Mouse (Mus musculus): Measurements from ENCODE around the gene Cds2. TPM values are rescaled to one million over a fixed set of nuclear protein-coding genes. Genes with fewer than 3 reads are reported as not detected.

Gene Cds2
- polyA plus RNA-seq, 1 experiment from 2014 or later = 9.6 TPM

DNA sequence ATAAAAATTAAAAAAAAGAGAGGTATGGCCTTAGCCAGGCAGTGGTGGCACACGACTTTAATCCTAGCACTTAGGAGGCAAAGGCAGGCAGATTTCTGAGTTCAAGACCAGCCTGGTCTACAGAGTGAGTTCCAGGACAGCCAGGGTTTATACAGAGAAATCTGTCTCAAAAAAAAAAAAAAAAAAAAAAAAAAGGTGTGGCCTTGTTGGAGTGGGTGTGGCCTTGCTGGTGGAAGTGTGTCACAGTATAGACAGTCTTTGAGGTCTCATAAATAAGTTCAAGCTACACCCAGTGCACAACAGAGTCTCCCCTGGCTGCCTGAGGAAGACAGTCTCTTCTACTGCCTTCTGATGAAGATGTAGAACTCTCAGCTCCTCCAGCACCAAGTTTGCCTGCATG, 54.2 kb downstream of the Cds2 start:
- Histone ChIP-seq H3K27me3 (no peaks in the 10 kb centered on the region), H3K36me3 (replicated peaks) (no peaks in the 10 kb centered on the region), H3K4me2 (no peak overlapping the region), H3K9ac (no peak overlapping the region), H3K27ac (replicated peaks) (no peak overlapping the region), H3K4me1 (replicated peaks) (no peaks in the 10 kb centered on the region), H3K4me3 (replicated peaks) (no peak overlapping the region), H3K9me3 (replicated peaks) (no peaks in the 10 kb centered on the region)
- ATAC-seq (ENCODE audit: insufficient read depth) = no peak
- 43% methylated on average over 1 of the region's 1 CpGs for WGBS (ENCODE audit: insufficient replicate concordance)

GRCm38 (mm10) chr2:132320516-132320915, 57.6 kb downstream of the Cds2 start:
- no peaks in the 10 kb centered on the region for H3K9me3 ChIP-seq (replicated peaks)
- ATAC-seq (ENCODE audit: insufficient read depth) = no peak
- H3K9ac ChIP-seq = no peak overlapping the region
- 62% methylated on average over 5 of the region's 5 CpGs for WGBS (ENCODE audit: insufficient replicate concordance)
- H3K27me3 ChIP-seq = no peaks in the 10 kb centered on the region
- H3K27ac ChIP-seq (replicated peaks) = no peak overlapping the region
- H3K4me1 ChIP-seq (replicated peaks) = no peaks in the 10 kb centered on the region
- no peaks in the 10 kb centered on the region for H3K36me3 ChIP-seq (replicated peaks)
- H3K4me3 ChIP-seq (replicated peaks) = no peak overlapping the region
- no peak overlapping the region for H3K4me2 ChIP-seq

GRCm38 (mm10) chr2:132323541-132323940, 60.6 kb downstream of the Cds2 start:
- Histone ChIP-seq H3K9me3 (replicated peaks) (no peaks in the 10 kb centered on the region), H3K36me3 (replicated peaks) (no peaks in the 10 kb centered on the region), H3K9ac (no peak overlapping the region), H3K27me3 (no peaks in the 10 kb centered on the region), H3K27ac (replicated peaks) (no peak overlapping the region), H3K4me3 (replicated peaks) (no peak overlapping the region), H3K4me2 (no peak overlapping the region), H3K4me1 (replicated peaks) (no peaks in the 10 kb centered on the region)
- 47% methylated on average over 4 of the region's 4 CpGs for WGBS (ENCODE audit: insufficient replicate concordance)
- no peak for ATAC-seq (ENCODE audit: insufficient read depth)

GRCm38 (mm10) chr2:132337202-132337601, 74.3 kb downstream of the Cds2 start:
- ATAC-seq (ENCODE audit: insufficient read depth) = no peak

GRCm38 (mm10) chr2:132340350-132340749, 77.4 kb downstream of the Cds2 start:
- H3K4me1 ChIP-seq (replicated peaks) = no peaks in the 10 kb centered on the region
- ATAC-seq (ENCODE audit: insufficient read depth) = no peak
- 31% methylated on average over 2 of the region's 2 CpGs for WGBS (ENCODE audit: insufficient replicate concordance)
- H3K9me3 ChIP-seq (replicated peaks) = no peaks in the 10 kb centered on the region
- H3K9ac ChIP-seq = no peak overlapping the region
- H3K36me3 ChIP-seq (replicated peaks) = no peaks in the 10 kb centered on the region
- H3K27me3 ChIP-seq = no peaks in the 10 kb centered on the region
- no peak overlapping the region for H3K4me3 ChIP-seq (replicated peaks)
- H3K4me2 ChIP-seq = no peak overlapping the region
- H3K27ac ChIP-seq (replicated peaks) = no peak overlapping the region

More at GRCm38 (mm10) chr2:132337202-132337601, 74.3 kb downstream of the Cds2 start:
- no peak overlapping the region for H3K4me2 ChIP-seq
- no peaks in the 10 kb centered on the region for H3K9me3 ChIP-seq (replicated peaks)
- no peaks in the 10 kb centered on the region for H3K36me3 ChIP-seq (replicated peaks)
- H3K4me1 ChIP-seq (replicated peaks) = no peaks in the 10 kb centered on the region
- H3K4me3 ChIP-seq (replicated peaks) = no peak overlapping the region
- no peaks in the 10 kb centered on the region for H3K27me3 ChIP-seq
- H3K9ac ChIP-seq = no peak overlapping the region
- 30% methylated on average over 2 of the region's 2 CpGs for WGBS (ENCODE audit: insufficient replicate concordance)
- no peak overlapping the region for H3K27ac ChIP-seq (replicated peaks)

DNA sequence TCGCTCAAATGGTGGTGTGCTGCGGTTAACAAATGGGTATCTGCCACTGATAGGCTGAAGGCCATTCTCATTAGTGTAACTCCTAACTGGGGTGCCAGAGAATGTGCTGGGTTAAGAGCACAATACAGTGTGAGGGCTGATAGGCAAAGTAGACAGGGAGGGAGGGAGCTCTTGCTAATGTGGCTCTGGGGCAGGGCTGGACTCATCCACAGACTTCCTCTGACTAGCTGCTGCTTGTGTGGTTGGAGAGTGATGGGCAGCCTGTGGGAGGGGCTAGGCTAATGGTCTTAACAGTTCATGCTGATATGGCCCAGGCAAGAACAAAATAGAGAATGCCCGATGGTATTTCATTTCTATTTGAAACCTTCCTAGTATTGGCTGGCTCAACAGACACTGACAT, 78.3 kb downstream of the Cds2 start:
- Histone ChIP-seq H3K9ac (no peak overlapping the region), H3K27ac (replicated peaks) (no peak overlapping the region), H3K4me3 (replicated peaks) (no peak overlapping the region), H3K4me1 (replicated peaks) (no peaks in the 10 kb centered on the region), H3K9me3 (replicated peaks) (no peaks in the 10 kb centered on the region), H3K27me3 (no peaks in the 10 kb centered on the region), H3K4me2 (no peak overlapping the region), H3K36me3 (replicated peaks) (no peaks in the 10 kb centered on the region)
- WGBS (ENCODE audit: insufficient replicate concordance) = 64% methylated on average over 3 of the region's 3 CpGs
- ATAC-seq (ENCODE audit: insufficient read depth) = no peak

- no peak overlapping the region for H3K27ac ChIP-seq (replicated peaks)
- no peaks in the 10 kb centered on the region for H3K4me1 ChIP-seq (replicated peaks)
- ATAC-seq (ENCODE audit: insufficient read depth) = no peak
- H3K4me3 ChIP-seq (replicated peaks) = no peak overlapping the region
- H3K36me3 ChIP-seq (replicated peaks) = no peaks in the 10 kb centered on the region
- no peaks in the 10 kb centered on the region for H3K9me3 ChIP-seq (replicated peaks)
- WGBS (ENCODE audit: insufficient replicate concordance) = 71% methylated on average over 11 of the region's 11 CpGs
- no peak overlapping the region for H3K9ac ChIP-seq
- no peak overlapping the region for H3K4me2 ChIP-seq
- no peaks in the 10 kb centered on the region for H3K27me3 ChIP-seq
Measured at GRCm38 (mm10) chr2:132343846-132344245, 80.9 kb downstream of the Cds2 start.

Other genes starting within 250 kb of the Cds2 start
- gene Rassf2, start 232.9 kb upstream of the Cds2 start, polyA plus RNA-seq (2015; fragmentation: Nextera tagmentation; extraction: Ambion mirVana) = 2.8 and 2.9 TPM in 2 replicates
- gene Slc23a2, start 118.0 kb upstream of the Cds2 start, polyA plus RNA-seq (2015; fragmentation: Nextera tagmentation; extraction: Ambion mirVana) = 3.0 and 3.7 TPM in 2 replicates
- gene Tmem230, start 15.3 kb upstream of the Cds2 start, polyA plus RNA-seq (2015; fragmentation: Nextera tagmentation; extraction: Ambion mirVana) = 14.7 and 15.5 TPM in 2 replicates
- 249 and 274 TPM in 2 replicates for gene Pcna, start 9.8 kb upstream of the Cds2 start, polyA plus RNA-seq (2015; fragmentation: Nextera tagmentation; extraction: Ambion mirVana)
- gene Prokr2, start 122.3 kb downstream of the Cds2 start, polyA plus RNA-seq (2015; fragmentation: Nextera tagmentation; extraction: Ambion mirVana) = 0.15 and 0.16 TPM in 2 replicates

Data from liver, embryonic 15.5 days (tissue).